26 mouse cellular contexts compared by ENCODE assay signal in genomic region chr12:7967221-7967620, GRCm38 (mm10). TPM values are rescaled to one million over a fixed set of nuclear protein-coding genes. Genes with fewer than 3 reads are reported as not detected.
A peak's percentile ranks its signal among the peaks of the same experiment; 100 is the strongest.
DNase-seq lines count a peak whose midpoint lies in the region; ATAC-seq and TF ChIP-seq lines count a peak whose summit lies in the region.
"Had no signal": no experiment of that assay in that cellular context is flagged by ENCODE, and none has a peak within 500 bp of the region (broad histone marks: within the 10 kb centered on the region; RNA-seq: fewer than 3 reads in every experiment).

No protein-coding gene starts in this region.

- peak; percentile 85 for DNase-seq in 3T3-L1 (ENCODE audit: low read depth, low spot score)
- peak; percentile 57 for DNase-seq in Muller cell, postnatal 12 days (ENCODE audit: inconsistent ontology term)
- DNase-seq in Patski (ENCODE audit: low read depth, low spot score) = no peak
- DNase-seq in urinary bladder, postnatal 25 days (ENCODE audit: low spot score) = no peak
- no peak for DNase-seq in cerebellum, adult 9-10 months
- DNase-seq in spleen, postnatal 14 days (ENCODE audit: low spot score in 2 of 2) = no peak
- DNase-seq: adrenal gland, adult 2 months; adrenal gland, postnatal 10 days; adrenal gland, postnatal 25 days; cerebellum, adult 11-12 months; cerebellum, adult 2 months; cerebellum, adult 9-11 months; cerebellum, postnatal 14 days; cerebellum, postnatal 36 days; embryo, embryonic 11 days; forebrain, postnatal 0 days had no signal

- POLR2A ChIA-PET in Patski (lab: Charles Lee) = no interaction called here

- in situ Hi-C loops in Patski (cut with MboI; ENCODE audit: low pct_unique_long_range_greater_than_20kb) = no loop called here

- H3K27me3 ChIP-seq in Patski (no peaks in the 10 kb centered on the region), myocyte (ENCODE audit: control insufficient read depth, insufficient read depth, insufficient read length) (no peaks in the 10 kb centered on the region)
- H3K27me3 ChIP-seq: CH12.LX; embryonic facial prominence, embryonic 13.5 days; embryonic facial prominence, embryonic 15.5 days; forebrain, embryonic 13.5 days; forebrain, embryonic 15.5 days had no signal

- H3K36me3 ChIP-seq in myocyte (ENCODE audit: control insufficient read depth, insufficient read depth) = no peaks in the 10 kb centered on the region
- H3K36me3 ChIP-seq: embryonic facial prominence, embryonic 13.5 days; embryonic facial prominence, embryonic 15.5 days; forebrain, embryonic 15.5 days; G1E had no signal

- TF ChIP-seq POLR2A in myocyte (IDR thresholded peaks at IDR 0.05; ENCODE audit: insufficient read length, low read depth) = no peak

- peak overlapping the region; percentile 59 for H3K4me2 ChIP-seq in myocyte (ENCODE audit: low read depth)
- H3K4me2 ChIP-seq: embryonic facial prominence, embryonic 13.5 days; embryonic facial prominence, embryonic 15.5 days; forebrain, embryonic 13.5 days; forebrain, embryonic 15.5 days had no signal

- CTCF ChIA-PET in Patski (lab: Charles Lee) = no interaction called here

- TF ChIP-seq CTCF in Patski (IDR thresholded peaks at IDR 0.05) = no peak

- H3ac ChIP-seq in myocyte (ENCODE audit: control insufficient read depth, insufficient read length) = no peak overlapping the region

- H3K4me3 ChIP-seq in myocyte = no peak overlapping the region
- H3K4me3 ChIP-seq: embryonic facial prominence, embryonic 13.5 days; embryonic facial prominence, embryonic 15.5 days; forebrain, embryonic 13.5 days; forebrain, embryonic 15.5 days had no signal

- ATAC-seq in Patski = peak; percentile 51
- ATAC-seq in cerebellum, adult (ENCODE audit: insufficient number of reproducible peaks, low FRiP score, low TSS enrichment) = no peak
- ATAC-seq: CD4-positive, CD25-positive, alpha-beta regulatory T cell, adult 4 months; forebrain, embryonic 13.5 days; forebrain, embryonic 15.5 days; forebrain, postnatal 0 days had no signal

- H3K79me2 ChIP-seq in myocyte (ENCODE audit: control insufficient read depth, insufficient read depth) = no peaks in the 10 kb centered on the region

TF ChIP-seq in myocyte, 11 proteins besides CTCF, POLR2A, EP300 and RAD21:
- TF ChIP-seq USF1 (IDR thresholded peaks at IDR 0.05; ENCODE audit: low read depth) (no peak), MAX (IDR thresholded peaks at IDR 0.05; ENCODE audit: low read depth) (no peak), POLR2AphosphoS2 (IDR thresholded peaks at IDR 0.05; ENCODE audit: insufficient read length, low read depth) (no peak), E2F4 (IDR thresholded peaks at IDR 0.05; ENCODE audit: insufficient read depth) (no peak), TCF3 (IDR thresholded peaks at IDR 0.05; ENCODE audit: insufficient read length, low read depth) (no peak), MYOD1 (IDR thresholded peaks at IDR 0.05; ENCODE audit: control insufficient read depth in 1 of 3, insufficient read length in 2 of 3, low read depth in 2 of 3) (no peak), MYOG (IDR thresholded peaks at IDR 0.05; ENCODE audit: control insufficient read depth in 1 of 3, insufficient read depth in 1 of 3, insufficient read length in 2 of 3, low read depth in 2 of 3) (no peak), SRF (IDR thresholded peaks at IDR 0.05; ENCODE audit: control insufficient read depth, insufficient read length, low read depth) (no peak), REST (IDR thresholded peaks at IDR 0.05; ENCODE audit: insufficient read depth, insufficient read length) (no peak), CEBPB (IDR thresholded peaks at IDR 0.05; ENCODE audit: insufficient read depth, poor library complexity, severe bottlenecking) (no peak), TCF12 (IDR thresholded peaks at IDR 0.05; ENCODE audit: insufficient read depth, poor library complexity, severe bottlenecking) (no peak)

RNA-seq across cellular contexts. Expression of gene Apob, which starts 10.2 kb away (rescaled TPM):
- polyA plus RNA-seq in Patski (2021) (0.01 TPM), myocyte (2012; fragmentation: generic; extraction: Trizol) (0.01 TPM)
- polyA plus RNA-seq: embryonic facial prominence, embryonic 13.5 days; forebrain, embryonic 11.5 days; forebrain, embryonic 13.5 days; forebrain, postnatal 0 days; G1E had no signal

Comparison
In these comparisons a context has a peak if more than half of its experiments do, and no peak if none do; other contexts are left out.
1. DNase-seq: peak in 3T3-L1 (single experiment) and Muller cell, postnatal 12 days (single experiment); none in Patski (single experiment), urinary bladder, postnatal 25 days (single experiment), cerebellum, adult 9-10 months (single experiment) and spleen, postnatal 14 days (0 of 2).